Mouse (Mus musculus) lung, adult 2 months (tissue): ENCODE measurements at regions not wholly inside any gene's neighbourhood (a gene's known extent, or its start where the extent isn't known, plus 50 kb on each side); places are given as distances from the start of the nearest gene placed in this dataset.

Source experiments
- CTCF ChIP-seq: fragments of 200-500 bp; IDR thresholded peaks from 2 replicates; pipeline ENCODE4 v1.5.1; 2011; ENCODE audit warnings: mild to moderate bottlenecking, low read length, control low read depth; ENCODE audit not compliant: insufficient read depth
- POLR2A ChIP-seq: fragments of 200-500 bp; IDR thresholded peaks from 2 replicates; pipeline ENCODE4 v1.6.1; 2011; ENCODE audit warnings: low read depth, mild to moderate bottlenecking, control low read depth, low read length, borderline replicate concordance; ENCODE audit errors: extremely low read depth

DNA sequence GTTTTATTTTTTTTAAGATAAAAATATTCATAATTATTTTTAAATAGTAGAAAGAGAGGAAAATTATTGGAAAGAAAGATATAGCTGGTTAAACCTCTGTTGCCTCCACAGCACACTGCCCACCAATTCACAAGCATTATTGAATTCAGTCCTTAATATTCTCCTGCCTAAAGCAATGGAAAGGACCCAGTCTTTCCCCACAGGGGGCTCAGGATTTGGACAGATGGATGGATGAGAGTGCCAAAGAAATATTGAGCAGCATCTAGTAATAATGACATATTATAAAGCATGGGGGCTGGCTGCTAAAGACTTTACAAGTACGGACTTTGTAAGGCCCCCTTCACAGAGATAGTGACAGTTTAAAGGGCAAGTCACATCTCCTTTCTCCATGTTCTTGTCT, 191.6 kb upstream of the Acvr2a start:
- TF ChIP-seq POLR2A (no peak), CTCF (no peak)
